Mouse (Mus musculus) megakaryocyte, embryonic 14.5 days (primary cell): ENCODE results near the gene Cd300lg.

Experiments used
- FLI1 ChIP-seq: IDR thresholded peaks from 2 replicates; pipeline ENCODE4 v1.6.1; 2012; ENCODE audit warnings: low read length, inconsistent platforms, mixed read lengths
- GATA1 ChIP-seq: IDR thresholded peaks from 3 replicates; pipeline ENCODE4 v1.6.1; 2012; ENCODE audit warnings: mixed read lengths, low read length, inconsistent platforms, borderline replicate concordance

DNA sequence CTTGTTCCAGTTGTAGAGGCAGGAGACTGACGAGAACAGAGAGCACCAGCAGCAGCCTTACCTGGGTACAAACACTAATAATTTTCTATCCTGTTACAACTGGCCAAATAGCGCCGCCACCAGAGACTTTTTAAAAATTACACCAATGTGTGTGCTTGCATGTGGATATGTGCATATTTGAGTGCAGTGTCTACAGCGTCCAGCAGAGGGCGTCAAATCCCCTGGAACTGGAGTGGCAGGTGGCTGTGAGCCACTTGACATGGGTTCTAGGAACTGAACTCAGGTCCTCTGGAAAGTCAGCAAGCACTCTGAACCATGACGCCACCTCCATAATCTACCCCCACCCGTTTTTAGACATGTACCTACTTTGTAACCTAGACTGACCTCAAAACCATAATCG is 37.1 kb upstream of the Cd300lg start:
- TF ChIP-seq GATA1 (no peak), FLI1 (no peak)
